Comparison of ENCODE assay signal across 19 mouse cellular contexts in the genomic region with DNA sequence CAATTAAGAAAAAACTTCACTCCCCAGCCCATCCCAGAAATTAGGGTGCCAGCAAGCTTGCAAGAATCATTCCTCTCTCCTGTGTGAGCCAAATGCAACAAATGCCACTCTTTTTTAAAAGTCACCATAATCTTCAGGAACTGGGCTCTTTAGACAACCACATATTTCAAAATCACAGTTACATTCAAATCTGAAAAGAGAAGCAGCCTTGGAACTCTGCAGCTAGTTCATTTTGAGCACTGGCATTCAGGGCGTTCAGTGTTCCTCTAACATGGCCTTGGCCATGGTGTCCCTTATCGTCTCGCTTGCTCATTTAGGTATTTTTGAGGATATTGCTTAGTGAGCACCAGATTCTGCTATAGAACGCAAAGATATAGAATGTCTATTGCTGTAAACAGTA. TPM values are rescaled to one million over a fixed set of nuclear protein-coding genes. Genes with fewer than 3 reads are reported as not detected.
DNase-seq lines count a peak whose midpoint lies in the region; ATAC-seq lines count a peak whose summit lies in the region.
"Had no signal": no experiment of that assay in that cellular context is flagged by ENCODE, and none has a peak within 500 bp of the region (broad histone marks: within the 10 kb centered on the region; RNA-seq: fewer than 3 reads in every experiment).

No protein-coding gene starts in this region.

- DNase-seq in 416B (ENCODE audit: low read depth) = peak; percentile 38
- DNase-seq in Muller cell, postnatal 12 days (ENCODE audit: inconsistent ontology term) = no peak
- no peak for DNase-seq in urinary bladder, postnatal 36 days (ENCODE audit: low spot score in 2 of 2)
- DNase-seq: adrenal gland, adult 8-10 months; adrenal gland, postnatal 14 days; adrenal gland, postnatal 36 days; cerebellum, adult 11-12 months; cerebellum, adult 2 months; cerebellum, adult 9-10 months; cerebellum, postnatal 25 days; forebrain, postnatal 0 days had no signal

- ATAC-seq in megakaryocyte, adult 5-6 weeks (ENCODE audit: poor library complexity, severe bottlenecking) = peak; percentile 78
- ATAC-seq in monocyte, adult 5-6 weeks (replicated peaks; ENCODE audit: insufficient number of reproducible peaks, low FRiP score, low TSS enrichment, poor library complexity, severe bottlenecking) = peak; percentile 71
- ATAC-seq: activated CD4-positive, CD25-positive, alpha-beta regulatory T cell, adult 4 months; forebrain, embryonic 13.5 days; forebrain, embryonic 15.5 days; forebrain, postnatal 0 days; Patski had no signal

RNA-seq across cellular contexts. Expression of a gene that starts 4.1 kb away (rescaled TPM):
- total RNA-seq in megakaryocyte, adult 5-6 weeks (2015) = 151 and 163 TPM in 2 replicates
- 201 and 203 TPM in 2 replicates for total RNA-seq in megakaryocyte, adult 5-6 weeks (2017)
- 155 to 242 TPM (median 218 TPM) in 3 replicates for total RNA-seq in monocyte, adult 5-6 weeks (2017)
- total RNA-seq: ES-E14, MEL had no signal
